Mouse (Mus musculus) kidney, adult 2 months (tissue): ENCODE results near the gene Trim6. TPM values are rescaled to one million over a fixed set of nuclear protein-coding genes. Genes with fewer than 3 reads are reported as not detected.
"Not testable (repeated sequence)": the region's sequence is repeated elsewhere in the genome, so short reads cannot be mapped to it uniquely, and the experiment has no call there.

Source experiments
- DNase-seq: peaks from one replicate; pipeline ENCODE4 v3.0.0; 2021
- H3K27ac ChIP-seq: fragments of 200-500 bp; 2 replicates; pipeline ENCODE4 v1.5.1; 2012; ENCODE audit warnings: low read depth, low read length, control low read depth, inconsistent platforms; ENCODE audit not compliant: insufficient read depth
- H3K27me3 ChIP-seq: fragments of 200-500 bp; replicated peaks from 2 replicates; pipeline ENCODE4 v1.6.1; 2012; ENCODE audit warnings: mild to moderate bottlenecking, moderate library complexity, low read length, inconsistent platforms; ENCODE audit not compliant: control insufficient read depth, insufficient read depth
- H3K36me3 ChIP-seq: fragments of 200-500 bp; 2 replicates; pipeline ENCODE4 v1.6.1; 2012; ENCODE audit warnings: mild to moderate bottlenecking, moderate library complexity, low read length, inconsistent platforms; ENCODE audit not compliant: control insufficient read depth, insufficient read depth
- H3K4me1 ChIP-seq: fragments of 200-500 bp; 2 replicates; pipeline ENCODE4 v1.6.1; 2011; ENCODE audit warnings: low read length; ENCODE audit not compliant: control insufficient read depth, insufficient read depth
- H3K4me3 ChIP-seq: fragments of 200-500 bp; 2 replicates; pipeline ENCODE4 v1.5.1; 2011; ENCODE audit warnings: mild to moderate bottlenecking, low read depth, low read length, control low read depth; ENCODE audit not compliant: insufficient read depth
- CTCF ChIP-seq: fragments of 200-500 bp; conservative IDR thresholded peaks from 2 replicates; pipeline ENCODE4 v1.5.1; 2011; ENCODE audit warnings: low read depth, mild to moderate bottlenecking, control low read depth, low read length, moderate library complexity, mixed read lengths; ENCODE audit not compliant: insufficient read depth, insufficient read length
- POLR2A ChIP-seq: fragments of 200-500 bp; IDR thresholded peaks from one replicate; pipeline ENCODE4 v1.6.1; 2011; ENCODE audit warnings: low read depth, low read length, control low read depth
- WGBS: fragments of 180-500 bp; shearing (Covaris S2); methylation state at CpG from one replicate; pipeline ENCODE4 v1.1.7; 2018; 5-methylcytosine and 5-hydroxymethylcytosine counted together
- polyA plus RNA-seq: library from polyadenylated mRNA; depleted of rRNA; stranded (reverse); fragments of >200 nt; gene quantifications from 2 replicates; pipeline ENCODE4 v1.2.3, GENCODE M21; 2012; rRNA removed

Gene Trim6
- polyA plus RNA-seq, 1 experiment = 1.0 TPM

- H3K36me3 ChIP-seq = no peaks in the 10 kb centered on the region
- TF ChIP-seq POLR2A (no peak), CTCF (no peak)
- no peaks in the 10 kb centered on the region for H3K27me3 ChIP-seq
- H3K4me3 ChIP-seq = no peak overlapping the region
- DNase-seq = no peak
- no peaks in the 10 kb centered on the region; the same call in 1 of the 2 replicates for H3K4me1 ChIP-seq
- H3K27ac ChIP-seq = no peak overlapping the region
- 52% methylated on average over 1 of the region's 1 CpGs for WGBS
Observed at GRCm38 (mm10) chr7:104243616-104244015, 25.0 kb downstream of the Trim6 start.

GRCm38 (mm10) chr7:104244287-104245181, 25.9 kb downstream of the Trim6 start, which contains the start of gene Trim34a:
Trim34a (plus strand) TSS chr7:104244457.
- Histone ChIP-seq H3K4me3 (peak within 1 kb of the TSS; percentile 100), H3K27me3 (no peaks in the 10 kb centered on the region), H3K27ac (peak within 1 kb of the TSS; percentile 96), H3K36me3 (no peaks in the 10 kb centered on the region), H3K4me1 (no peaks in the 10 kb centered on the region; the same call in 1 of the 2 replicates)
- 5% methylated on average over 13 of the region's 13 CpGs for WGBS
- peak; percentile 89 for DNase-seq
- TF ChIP-seq CTCF (peak; percentile 50), POLR2A (no peak)

GRCm38 (mm10) chr7:104260380-104260779, 41.8 kb downstream of the Trim6 start:
- H3K4me3 ChIP-seq, H3K4me1 ChIP-seq, DNase-seq, H3K27ac ChIP-seq, H3K27me3 ChIP-seq, H3K36me3 ChIP-seq: not testable (repeated sequence)
- 90% methylated on average over 4 of the region's 4 CpGs for WGBS

GRCm38 (mm10) chr7:104265335-104265734, 46.7 kb downstream of the Trim6 start:
- not testable (repeated sequence) for H3K4me3 ChIP-seq

GRCm38 (mm10) chr7:104279361-104279760, 60.8 kb downstream of the Trim6 start:
- H3K27me3 ChIP-seq, H3K4me3 ChIP-seq, H3K36me3 ChIP-seq, DNase-seq, H3K27ac ChIP-seq, H3K4me1 ChIP-seq: not testable (repeated sequence)
- 81% methylated on average over 3 of the region's 3 CpGs for WGBS

More at GRCm38 (mm10) chr7:104265335-104265734, 46.7 kb downstream of the Trim6 start:
- H3K36me3 ChIP-seq, H3K27ac ChIP-seq, H3K27me3 ChIP-seq, H3K4me1 ChIP-seq, DNase-seq: not testable (repeated sequence)
- WGBS = 72% methylated on average over 5 of the region's 5 CpGs

Other genes starting within 250 kb of the Trim6 start
- gene Olfr635, start 247.6 kb upstream of the Trim6 start, polyA plus RNA-seq = not detected in 2 replicates
- not detected in 2 replicates for gene Olfr638, start 220.0 kb upstream of the Trim6 start, polyA plus RNA-seq
- gene Olfr639, start 201.5 kb upstream of the Trim6 start, polyA plus RNA-seq = not detected in 2 replicates
- gene Olfr640, start 193.2 kb upstream of the Trim6 start, polyA plus RNA-seq = not detected in 2 replicates
- not detected in 2 replicates for gene Olfr641, start 183.3 kb upstream of the Trim6 start, polyA plus RNA-seq
- not detected in 2 replicates for gene Olfr642, start 166.1 kb upstream of the Trim6 start, polyA plus RNA-seq
- not detected in 2 replicates for gene 4930516K23Rik, start 157.3 kb upstream of the Trim6 start, polyA plus RNA-seq
- gene Olfr644, start 146.9 kb upstream of the Trim6 start, polyA plus RNA-seq = not detected in 2 replicates
- gene Olfr645, start 133.3 kb upstream of the Trim6 start, polyA plus RNA-seq = not detected in 2 replicates
- not detected in 2 replicates for gene Olfr646, start 113.9 kb upstream of the Trim6 start, polyA plus RNA-seq
- gene Ubqln5, start 89.0 kb upstream of the Trim6 start, polyA plus RNA-seq = not detected in 2 replicates
- not detected in 2 replicates for gene Olfr643, start 81.4 kb upstream of the Trim6 start, polyA plus RNA-seq
- 0.07 and 0.09 TPM in 2 replicates for gene Ubqln3, start 75.5 kb upstream of the Trim6 start, polyA plus RNA-seq
- gene Ubqlnl, start 68.2 kb upstream of the Trim6 start, polyA plus RNA-seq = 0.18 TPM in 1 of 2 replicates, not detected in the other
- not detected in 2 replicates for gene Olfm5, start 54.0 kb upstream of the Trim6 start, polyA plus RNA-seq
- not detected in 2 replicates for gene Olfr648, start 35.4 kb upstream of the Trim6 start, polyA plus RNA-seq
- gene Olfr649, start 22.8 kb upstream of the Trim6 start, polyA plus RNA-seq = not detected in 2 replicates
- 3.3 and 5.1 TPM in 2 replicates for gene Trim34a, start 25.7 kb downstream of the Trim6 start, polyA plus RNA-seq
- gene Trim5, start 69.3 kb downstream of the Trim6 start, polyA plus RNA-seq = 0.30 and 0.42 TPM in 2 replicates
- 1.9 and 3.1 TPM in 2 replicates for gene Trim12a, start 96.7 kb downstream of the Trim6 start, polyA plus RNA-seq
- 2.3 TPM in 2 replicates for gene Trim34b, start 110.7 kb downstream of the Trim6 start, polyA plus RNA-seq
- 2.4 and 3.4 TPM in 2 replicates for gene Trim12c, start 134.6 kb downstream of the Trim6 start, polyA plus RNA-seq
- 0.03 and 0.25 TPM in 2 replicates for gene Trim30b, start 151.1 kb downstream of the Trim6 start, polyA plus RNA-seq
- gene Trim30c, start 182.0 kb downstream of the Trim6 start, polyA plus RNA-seq = 0.09 TPM in 1 of 2 replicates, not detected in the other
- 2.1 and 4.6 TPM in 2 replicates for gene Trim30a, start 246.4 kb downstream of the Trim6 start, polyA plus RNA-seq